ENCODE assay signal across 8 mouse cellular contexts in the genomic region with DNA sequence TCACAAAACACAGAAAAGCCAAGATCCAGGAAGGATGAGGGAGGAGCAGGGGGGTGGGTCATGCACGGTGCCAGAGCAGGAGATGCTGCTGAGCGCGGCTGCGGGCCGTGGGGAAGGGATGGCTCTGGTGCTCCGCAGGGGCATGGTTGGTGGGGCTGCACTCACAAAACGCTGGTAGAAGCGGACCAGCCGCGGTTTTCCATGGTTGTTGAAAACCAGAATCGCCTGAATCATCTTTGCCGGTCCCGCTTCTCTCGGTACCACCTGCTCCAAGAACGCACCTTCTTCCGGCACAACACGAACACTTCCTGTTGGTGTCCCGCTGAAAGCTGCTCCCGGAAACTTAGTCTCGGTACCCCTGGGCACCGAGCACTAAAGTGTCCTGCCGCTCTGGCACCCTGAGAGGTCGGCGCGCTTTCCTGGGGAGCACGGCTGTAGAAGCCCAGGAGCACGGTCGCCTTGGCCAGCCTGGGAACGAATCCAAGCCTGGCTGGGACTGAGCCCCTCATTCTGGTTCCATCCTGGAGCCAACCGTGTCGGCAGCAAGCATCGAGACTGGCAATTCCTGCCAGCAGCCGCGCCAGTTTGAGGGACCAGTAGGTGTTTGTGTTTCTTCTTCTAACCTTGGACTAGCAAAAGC. TPM values are rescaled to one million over a fixed set of nuclear protein-coding genes. Genes with fewer than 3 reads are reported as not detected.
A peak's percentile ranks its signal among the peaks of the same experiment; 100 is the strongest.
DNase-seq lines count a peak whose midpoint lies in the region; ATAC-seq and TF ChIP-seq lines count a peak whose summit lies in the region.

A gene (minus strand): TSS at position 306 of the 640 bp plus-strand sequence.

- peak; percentile 98 for ATAC-seq in activated CD4-positive, CD25-positive, alpha-beta regulatory T cell, adult 4 months

- peak within 1 kb of the TSS; percentile 65; the same call in 1 of the 2 replicates for H3K27ac ChIP-seq in cortical plate, adult 2 months (ENCODE audit: insufficient read depth, low read length)

- no peaks in the 10 kb centered on the region for H3K27me3 ChIP-seq in megakaryocyte, embryonic 14.5 days (replicated peaks)

- TF ChIP-seq POLR2A in cortical plate, adult 2 months (IDR thresholded peaks at IDR 0.05; ENCODE audit: extremely low read depth, insufficient read depth, low read length): peak; percentile 57; the same call in 1 of the 2 replicates

- H3K4me3 ChIP-seq in cortical plate, adult 2 months (ENCODE audit: insufficient read depth, low read length): peak within 1 kb of the TSS; percentile 74
- H3K4me3 ChIP-seq in megakaryocyte, embryonic 14.5 days (replicated peaks): peak within 1 kb of the TSS; percentile 100

- no peak for TF ChIP-seq CTCF in cortical plate, adult 2 months (IDR thresholded peaks at IDR 0.05; ENCODE audit: extremely low read depth, insufficient read depth, low read length)

- no peaks in the 10 kb centered on the region for H3K9me3 ChIP-seq in megakaryocyte, embryonic 14.5 days

- H3K36me3 ChIP-seq in megakaryocyte, embryonic 14.5 days (replicated peaks; ENCODE audit: low read length): peaks cover 10% of the 10 kb centered on the region

- peak; percentile 80 to 83 for DNase-seq in gastrocnemius, adult 8-10 months (ENCODE audit: low spot score in 2 of 2)
- DNase-seq in hindlimb bud, embryonic 11.5 days (ENCODE audit: extremely low spot score, low read depth, low spot score): peak; percentile 85
- peak; percentile 81 to 92 for DNase-seq in left cerebral cortex, adult 8-10 months (ENCODE audit: low spot score in 2 of 2)
- DNase-seq in right cerebral cortex, postnatal 10 days (ENCODE audit: low spot score in 2 of 2): peak; percentile 94
- peak; percentile 78 for DNase-seq in urinary bladder, postnatal 25 days (ENCODE audit: low spot score)

- H3K4me1 ChIP-seq in cortical plate, adult 2 months (ENCODE audit: control insufficient read depth, insufficient read depth, low read length): no peaks in the 10 kb centered on the region
- peaks cover 17% of the 10 kb centered on the region for H3K4me1 ChIP-seq in megakaryocyte, embryonic 14.5 days

RNA-seq across cellular contexts. Expression of the gene that starts here (rescaled TPM):
- polyA plus RNA-seq in activated CD4-positive, CD25-positive, alpha-beta regulatory T cell, adult 4 months (2017; shearing (Covaris generic)): 10 to 100 TPM; 26.1 to 34.1 TPM
- 39.2 and 42.2 TPM in 2 replicates for polyA plus RNA-seq in cortical plate, adult 2 months (2012; rRNA removed)
- total RNA-seq in gastrocnemius, adult 8-10 months (2022): 10 to 100 TPM; 18.5 to 21.0 (median 20.0) TPM
- 10 to 100 TPM; 42.3 to 48.8 (median 44.4) TPM for total RNA-seq in left cerebral cortex, adult 8-10 months (2022)
- polyA plus RNA-seq in megakaryocyte, embryonic 14.5 days (2012; ENCODE audit: insufficient read depth, low replicate concordance): 5.0 and 7.9 TPM in 2 replicates

Comparison
In these comparisons a context has a peak if more than half of its experiments do, and no peak if none do; other contexts are left out.
1. Peak in every context shown above with its lines: DNase-seq, ATAC-seq, H3K4me3 ChIP-seq and H3K27ac ChIP-seq.